Mouse (Mus musculus): ENCODE measurements around the gene Fam110c.

Gene Fam110c

GRCm38 (mm10) chr12:31101821-31102220 is 28.2 kb downstream of the Fam110c start:
- DNase-seq (ENCODE audit: low read depth, low spot score): no peak

DNA sequence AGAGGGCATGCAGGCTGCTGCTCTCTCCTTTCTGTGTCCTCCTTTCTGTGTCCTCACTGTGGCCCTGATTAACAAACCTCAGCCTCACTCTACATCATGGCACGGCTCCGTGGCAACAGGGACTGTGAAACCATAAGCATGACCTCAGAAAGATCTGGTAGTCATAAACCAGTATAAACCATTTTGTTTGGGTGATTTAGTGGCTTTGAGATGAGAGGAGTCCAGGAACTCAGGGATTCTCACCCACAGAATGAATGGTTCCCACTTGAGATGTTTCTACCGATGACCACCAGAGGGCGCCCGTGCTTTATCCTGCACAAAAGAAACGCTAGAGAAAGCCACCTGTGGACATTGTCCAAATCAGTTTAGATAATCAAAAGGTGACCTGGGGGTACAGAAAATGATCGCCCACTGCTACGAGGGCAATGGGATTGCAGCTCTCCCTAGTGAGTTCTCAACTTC is 42.4 kb downstream of the Fam110c start:
- peak; percentile 47 for DNase-seq (ENCODE audit: low read depth, low spot score)

- DNase-seq (ENCODE audit: low read depth, low spot score): no peak
These were observed 46.9 kb downstream of the Fam110c start for GRCm38 (mm10) chr12:31120535-31120934.

DNA sequence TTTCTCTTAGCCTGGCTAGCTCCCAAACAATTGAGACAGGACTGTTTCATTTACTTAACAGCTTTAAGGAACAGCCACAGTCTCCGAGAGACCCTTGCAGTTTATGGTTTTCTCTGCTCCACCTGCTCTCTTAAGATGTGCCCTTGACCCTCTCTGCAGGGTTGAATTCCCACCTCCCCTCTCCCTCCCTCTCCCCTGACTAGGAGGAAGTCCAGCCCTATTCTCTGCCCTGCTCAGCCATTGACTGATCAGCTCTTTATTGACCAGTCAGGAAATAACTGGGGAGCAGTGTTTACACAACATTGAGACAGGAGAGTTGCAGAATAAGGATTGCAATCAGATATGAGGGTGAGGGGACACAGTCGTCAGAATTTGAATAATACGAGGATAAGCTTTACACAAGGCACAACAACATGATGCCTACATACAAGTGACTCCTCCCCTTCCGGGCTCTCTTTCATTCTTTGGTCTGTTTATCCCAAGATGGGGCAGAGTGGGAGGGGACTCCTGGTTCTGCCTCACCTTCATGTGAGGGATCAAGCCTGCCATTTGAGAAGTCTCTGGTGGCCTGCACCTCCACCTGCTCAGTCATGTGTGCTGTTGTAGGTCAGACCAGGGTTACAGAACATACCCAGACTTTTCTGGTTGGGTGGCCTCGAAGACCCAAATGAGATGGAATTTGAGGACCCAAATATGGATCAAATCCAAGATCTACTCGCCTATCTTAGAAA is 49.4 kb downstream of the Fam110c start:
- DNase-seq (ENCODE audit: low read depth, low spot score): no peak

GRCm38 (mm10) chr12:31126071-31126470 is 52.4 kb downstream of the Fam110c start:
- DNase-seq (ENCODE audit: low read depth, low spot score): no peak

- no peak for DNase-seq (ENCODE audit: low read depth, low spot score)
These were observed 55.9 kb downstream of the Fam110c start for GRCm38 (mm10) chr12:31129548-31129947.
